In genomic region chr7:5038109-5038732, GRCm38 (mm10) we compare ENCODE assay signal across 7 mouse cellular contexts. TPM values are rescaled to one million over a fixed set of nuclear protein-coding genes. Genes with fewer than 3 reads are reported as not detected.
A peak's percentile ranks its signal among the peaks of the same experiment; 100 is the strongest.
DNase-seq lines count a peak whose midpoint lies in the region; ATAC-seq lines count a peak whose summit lies in the region.

TSS of gene Zfp784 (minus strand) at chr7:5038446.

- peak; percentile 95 for ATAC-seq in granulocyte monocyte progenitor cell, adult 5-6 weeks (replicated peaks; ENCODE audit: poor library complexity, severe bottlenecking)
- ATAC-seq in limb, embryonic 11.5 days (ENCODE audit: insufficient number of reproducible peaks, low FRiP score, low TSS enrichment, low read depth) = peak; percentile 94
- peak; percentile 94 for ATAC-seq in midbrain, embryonic 14.5 days (ENCODE audit: low FRiP score, low TSS enrichment)

- H3K4me3 ChIP-seq in embryonic facial prominence, embryonic 10.5 days = peak within 1 kb of the TSS; percentile 82
- H3K4me3 ChIP-seq in limb, embryonic 11.5 days (ENCODE audit: low read depth, low read length) = peak within 1 kb of the TSS; percentile 55
- H3K4me3 ChIP-seq in midbrain, embryonic 14.5 days (replicated peaks; ENCODE audit: low read depth, low read length) = peak within 1 kb of the TSS; percentile 64

- peaks cover 13% of the 10 kb centered on the region; the same call in 1 of the 2 replicates for H3K9me3 ChIP-seq in embryonic facial prominence, embryonic 10.5 days
- peaks cover 3% of the 10 kb centered on the region; the same call in 1 of the 2 replicates for H3K9me3 ChIP-seq in limb, embryonic 11.5 days (ENCODE audit: control insufficient read depth, low read length)
- no peaks in the 10 kb centered on the region for H3K9me3 ChIP-seq in midbrain, embryonic 14.5 days (ENCODE audit: control insufficient read depth, low read length)

- H3K4me1 ChIP-seq in embryonic facial prominence, embryonic 10.5 days = peaks cover 6% of the 10 kb centered on the region; the same call in 1 of the 2 replicates
- no peaks in the 10 kb centered on the region for H3K4me1 ChIP-seq in limb, embryonic 11.5 days (ENCODE audit: control insufficient read depth, insufficient read depth, low read length)
- H3K4me1 ChIP-seq in midbrain, embryonic 14.5 days (ENCODE audit: control insufficient read depth, insufficient read depth, low read length) = 0 out of 2 replicates have a peak, but pooled peaks cover 10% of the 10 kb centered on the region

- DNase-seq in adrenal gland, postnatal 10 days = peak; percentile 96
- DNase-seq in embryonic facial prominence, embryonic 10.5 days (ENCODE audit: low spot score) = peak; percentile 93
- peak; percentile 97 for DNase-seq in kidney, adult 18-20 months
- peak; percentile 93 for DNase-seq in limb, embryonic 11.5 days (ENCODE audit: low spot score)
- peak; percentile 96 for DNase-seq in midbrain, embryonic 14.5 days
- peak; percentile 88 to 94 for DNase-seq in spleen, adult 18-20 months

- H3K4me2 ChIP-seq in limb, embryonic 11.5 days (ENCODE audit: low read depth, severe bottlenecking) = peak within 1 kb of the TSS; percentile 48
- peak within 1 kb of the TSS; percentile 57 for H3K4me2 ChIP-seq in midbrain, embryonic 14.5 days (ENCODE audit: low read length)

- under 1% methylated on average over 48 of the region's 48 CpGs for WGBS in embryonic facial prominence, embryonic 10.5 days
- WGBS in limb, embryonic 11.5 days = under 1% methylated on average over 48 of the region's 48 CpGs
- WGBS in midbrain, embryonic 14.5 days = under 1% methylated on average over 48 of the region's 48 CpGs

- H3K27ac ChIP-seq in embryonic facial prominence, embryonic 10.5 days (replicated peaks) = peak within 1 kb of the TSS; percentile 98
- H3K27ac ChIP-seq in limb, embryonic 11.5 days (replicated peaks; ENCODE audit: low read depth, low read length) = peak within 1 kb of the TSS; percentile 81
- peak within 1 kb of the TSS; percentile 97 for H3K27ac ChIP-seq in midbrain, embryonic 14.5 days (replicated peaks; ENCODE audit: low read depth, low read length)

- H3K36me3 ChIP-seq in embryonic facial prominence, embryonic 10.5 days (replicated peaks) = peaks cover 40% of the 10 kb centered on the region
- peaks cover 12% of the 10 kb centered on the region for H3K36me3 ChIP-seq in limb, embryonic 11.5 days (ENCODE audit: control insufficient read depth, insufficient read depth, low read length)
- peaks cover 31% of the 10 kb centered on the region for H3K36me3 ChIP-seq in midbrain, embryonic 14.5 days (ENCODE audit: control insufficient read depth, insufficient read depth, low read length)

- peak within 1 kb of the TSS; percentile 66 for H3K9ac ChIP-seq in limb, embryonic 11.5 days (ENCODE audit: low read length)
- H3K9ac ChIP-seq in midbrain, embryonic 14.5 days (replicated peaks; ENCODE audit: low read length) = peak within 1 kb of the TSS; percentile 75

- no peaks in the 10 kb centered on the region for H3K27me3 ChIP-seq in embryonic facial prominence, embryonic 10.5 days (replicated peaks; ENCODE audit: low read depth, poor library complexity, severe bottlenecking)
- H3K27me3 ChIP-seq in limb, embryonic 11.5 days (ENCODE audit: control insufficient read depth, insufficient read depth, low read length) = no peaks in the 10 kb centered on the region
- H3K27me3 ChIP-seq in midbrain, embryonic 14.5 days (ENCODE audit: control insufficient read depth, insufficient read depth, low read length) = no peaks in the 10 kb centered on the region

RNA-seq across cellular contexts. Expression of gene Zfp784, which starts in this region (rescaled TPM):
- total RNA-seq in adrenal gland, postnatal 10 days (2021) = 1 to 10 TPM; 5.7 to 7.3 TPM
- polyA plus RNA-seq in embryonic facial prominence, embryonic 10.5 days (2016; fragmentation: Nextera tagmentation; extraction: Ambion mirVana) = 2.7 and 2.8 TPM in 2 replicates
- total RNA-seq in granulocyte monocyte progenitor cell, adult 5-6 weeks (2014; fragmentation: Nextera tagmentation) = 0.28 and 0.54 TPM in 2 replicates
- total RNA-seq in granulocyte monocyte progenitor cell, adult 5-6 weeks (2017) = 0.98 and 1.1 TPM in 2 replicates
- polyA plus RNA-seq in limb, embryonic 11.5 days (2014; fragmentation: Nextera tagmentation; extraction: Ambion mirVana) = 2.7 and 4.1 TPM in 2 replicates
- 9.1 and 10.8 TPM in 2 replicates for polyA plus RNA-seq in midbrain, embryonic 14.5 days (2014; fragmentation: Nextera tagmentation; extraction: Ambion mirVana)

Comparison
In these comparisons a context has a peak if more than half of its experiments do, and no peak if none do; other contexts are left out.
1. Peak in every context shown above with its lines: DNase-seq, ATAC-seq, H3K4me3 ChIP-seq and H3K27ac ChIP-seq.